Mouse (Mus musculus) liver, adult 2 months (tissue): ENCODE data around the gene Ccnq. TPM values are rescaled to one million over a fixed set of nuclear protein-coding genes. Genes with fewer than 3 reads are reported as not detected.

Experiments
- DNase-seq: peaks from one replicate; pipeline ENCODE4 v3.0.0-alpha.2; 2011; ENCODE audit warnings: low read depth, low spot score; ENCODE audit errors: extremely low read depth
- H3K27ac ChIP-seq: fragments of 200-500 bp; replicated peaks from 2 replicates; pipeline ENCODE4 v1.5.1; 2012; ENCODE audit warnings: low read depth, mild to moderate bottlenecking, control low read depth, inconsistent platforms, low read length; ENCODE audit not compliant: insufficient read depth
- H3K27me3 ChIP-seq: fragments of 200-500 bp; 2 replicates; pipeline ENCODE4 v1.6.1; 2012; ENCODE audit warnings: mild to moderate bottlenecking, moderate library complexity, low read length, inconsistent platforms; ENCODE audit not compliant: control insufficient read depth, insufficient read depth
- H3K36me3 ChIP-seq: fragments of 200-500 bp; 2 replicates; pipeline ENCODE4 v1.6.1; 2012; ENCODE audit warnings: low read length, inconsistent platforms; ENCODE audit not compliant: control insufficient read depth, insufficient read depth
- H3K4me1 ChIP-seq: fragments of 200-500 bp; 2 replicates; pipeline ENCODE4 v1.6.1; 2011; ENCODE audit warnings: low read length; ENCODE audit not compliant: control insufficient read depth, insufficient read depth
- H3K4me3 ChIP-seq: fragments of 200-500 bp; 2 replicates; pipeline ENCODE4 v1.5.1; 2011; ENCODE audit warnings: low read depth, mild to moderate bottlenecking, control low read depth, low read length, moderate library complexity; ENCODE audit not compliant: insufficient read depth
- H3K79me2 ChIP-seq: fragments of 200-500 bp; 2 replicates; pipeline ENCODE4 v1.6.1; 2012; ENCODE audit warnings: inconsistent platforms, mild to moderate bottlenecking, low read length, moderate library complexity; ENCODE audit not compliant: control insufficient read depth, insufficient read depth
- H3K9ac ChIP-seq: fragments of 200-500 bp; 2 replicates; pipeline ENCODE4 v1.6.1; 2012; ENCODE audit warnings: low read depth, mild to moderate bottlenecking, control low read depth, inconsistent platforms, low read length
- CTCF ChIP-seq: fragments of 200-500 bp; IDR thresholded peaks from 2 replicates; pipeline ENCODE4 v1.5.1; 2011; ENCODE audit warnings: low read depth, low read length, control low read depth
- POLR2A ChIP-seq: fragments of 200-500 bp; IDR thresholded peaks from 2 replicates; pipeline ENCODE4 v1.6.1; 2011; ENCODE audit warnings: low read length, control low read depth; ENCODE audit not compliant: insufficient read depth; ENCODE audit errors: extremely low read depth
- WGBS: fragments of 180-500 bp; shearing (Covaris S2); methylation state at CpG from one replicate; pipeline ENCODE4 v1.1.7; 2018; 5-methylcytosine and 5-hydroxymethylcytosine counted together
- polyA plus RNA-seq: library from polyadenylated mRNA; depleted of rRNA; stranded (reverse); fragments of >200 nt; gene quantifications from 2 replicates; pipeline ENCODE4 v1.2.3, GENCODE M21; 2012
- total RNA-seq: library from RNA; depleted of rRNA; stranded (reverse); fragments of >200 nt; gene quantifications from 2 replicates; pipeline ENCODE4 v1.2.3, GENCODE M21; 2014

Gene Ccnq
- total and polyA plus RNA-seq, 2 experiments = 14.1 to 27.9 TPM

- no peaks in the 10 kb centered on the region for H3K4me1 ChIP-seq
- H3K79me2 ChIP-seq = no peaks in the 10 kb centered on the region
- no peak for TF ChIP-seq CTCF
- TF ChIP-seq POLR2A = no peak
- DNase-seq = no peak
- no peaks in the 10 kb centered on the region for H3K36me3 ChIP-seq
- no peak overlapping the region for H3K27ac ChIP-seq
- H3K9ac ChIP-seq = no peak overlapping the region
- no peaks in the 10 kb centered on the region for H3K27me3 ChIP-seq
- WGBS = 64% methylated on average over 1 of the region's 1 CpGs
- no peak overlapping the region for H3K4me3 ChIP-seq
Observed at GRCm38 (mm10) chr11:78724792-78725191, 26.7 kb downstream of the Ccnq start.

- Histone ChIP-seq H3K4me3 (no peak overlapping the region), H3K9ac (no peak overlapping the region), H3K27me3 (no peaks in the 10 kb centered on the region), H3K4me1 (no peaks in the 10 kb centered on the region), H3K27ac (no peak overlapping the region), H3K79me2 (no peaks in the 10 kb centered on the region), H3K36me3 (no peaks in the 10 kb centered on the region)
- WGBS = 90% methylated on average over 2 of the region's 2 CpGs
- TF ChIP-seq CTCF (no peak), POLR2A (no peak)
- no peak for DNase-seq
Observed at GRCm38 (mm10) chr11:78721419-78721818, 30.1 kb downstream of the Ccnq start.

DNA sequence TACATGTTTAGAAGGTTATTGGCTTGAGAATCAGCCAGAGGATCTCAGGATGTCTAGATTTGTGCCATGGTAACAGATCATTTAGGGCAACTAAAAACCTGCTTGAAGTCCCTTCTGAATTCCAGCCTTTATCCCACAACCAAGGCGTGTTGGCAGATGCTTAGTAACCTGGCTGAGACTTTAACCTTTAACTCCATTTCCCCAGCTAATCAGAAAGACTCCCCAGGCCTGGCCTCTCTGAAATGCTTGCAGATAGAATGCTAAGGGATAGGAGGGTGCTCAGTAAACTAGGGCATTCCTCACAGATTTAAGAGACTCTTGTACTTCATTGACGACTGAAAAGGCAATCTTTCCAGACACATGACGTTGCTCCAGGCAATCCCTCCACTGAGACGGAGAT lies 33.9 kb downstream of the Ccnq start:
- 90% methylated on average over 4 of the region's 4 CpGs for WGBS
- Histone ChIP-seq H3K27ac (no peak overlapping the region), H3K4me1 (no peaks in the 10 kb centered on the region), H3K79me2 (no peaks in the 10 kb centered on the region), H3K36me3 (no peaks in the 10 kb centered on the region), H3K9ac (no peak overlapping the region), H3K4me3 (no peak overlapping the region), H3K27me3 (no peaks in the 10 kb centered on the region)
- TF ChIP-seq POLR2A (no peak), CTCF (no peak)
- no peak for DNase-seq

DNA sequence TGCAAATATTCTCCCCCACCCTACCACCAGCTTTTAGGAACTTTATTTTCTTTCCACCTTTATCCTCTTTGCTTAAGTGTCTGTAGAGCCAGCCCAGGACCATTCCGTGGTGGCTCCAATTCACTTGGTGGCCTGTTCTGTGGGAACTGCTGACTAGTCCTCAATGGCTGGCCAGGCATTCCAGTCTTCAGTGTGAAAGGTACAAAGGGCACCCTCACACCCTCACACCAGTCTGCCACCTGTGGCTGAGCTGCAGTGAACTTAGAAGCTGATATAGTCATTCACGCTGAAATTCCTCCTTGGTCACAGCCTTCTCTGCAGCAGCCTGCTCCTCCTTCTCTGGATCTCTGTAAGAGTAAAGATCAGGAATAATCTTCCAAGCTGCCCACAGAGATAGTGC lies 42.9 kb downstream of the Ccnq start:
- 0 out of 2 replicates have a peak, but pooled peaks cover 1% of the 10 kb centered on the region for H3K4me1 ChIP-seq
- TF ChIP-seq POLR2A (no peak), CTCF (no peak)
- H3K9ac ChIP-seq = no peak overlapping the region
- no peak overlapping the region for H3K4me3 ChIP-seq
- 78% methylated on average over 2 of the region's 2 CpGs for WGBS
- no peaks in the 10 kb centered on the region for H3K36me3 ChIP-seq
- no peak for DNase-seq
- no peaks in the 10 kb centered on the region for H3K27me3 ChIP-seq
- no peak overlapping the region for H3K27ac ChIP-seq
- no peaks in the 10 kb centered on the region for H3K79me2 ChIP-seq

GRCm38 (mm10) chr11:78706026-78706425 lies 45.5 kb downstream of the Ccnq start:
- no peak overlapping the region for H3K27ac ChIP-seq
- H3K4me1 ChIP-seq = 0 out of 2 replicates have a peak, but pooled peaks cover 3% of the 10 kb centered on the region
- no peak overlapping the region for H3K4me3 ChIP-seq
- H3K9ac ChIP-seq = no peak overlapping the region
- TF ChIP-seq CTCF (no peak), POLR2A (no peak)
- no peaks in the 10 kb centered on the region for H3K27me3 ChIP-seq
- DNase-seq = no peak
- H3K79me2 ChIP-seq = no peaks in the 10 kb centered on the region
- no peaks in the 10 kb centered on the region for H3K36me3 ChIP-seq

GRCm38 (mm10) chr11:78703085-78703484 lies 48.4 kb downstream of the Ccnq start:
- H3K4me3 ChIP-seq = no peak overlapping the region
- TF ChIP-seq CTCF = no peak
- no peak for TF ChIP-seq POLR2A
- no peaks in the 10 kb centered on the region for H3K79me2 ChIP-seq
- no peak overlapping the region for H3K27ac ChIP-seq
- no peak overlapping the region for H3K9ac ChIP-seq
- no peaks in the 10 kb centered on the region for H3K36me3 ChIP-seq
- no peaks in the 10 kb centered on the region for H3K27me3 ChIP-seq
- 0 out of 2 replicates have a peak, but pooled peaks cover 3% of the 10 kb centered on the region for H3K4me1 ChIP-seq
- 74% methylated on average over 5 of the region's 5 CpGs for WGBS
- DNase-seq = no peak
